Mouse (Mus musculus) myocyte (in vitro differentiated cells): ENCODE measurements at regions not wholly inside any gene's neighbourhood (a gene's known extent, or its start where the extent isn't known, plus 50 kb on each side); places are given as distances from the start of the nearest gene placed in this dataset.

Source experiments
- MAX ChIP-seq: IDR thresholded peaks from one replicate; pipeline ENCODE4 v1.6.1; 2011; ENCODE audit warnings: low read depth, mild to moderate bottlenecking, control low read depth
- POLR2A ChIP-seq: IDR thresholded peaks from one replicate; pipeline ENCODE4 v1.6.1; 2011; ENCODE audit warnings: low read depth, mild to moderate bottlenecking, control low read depth, moderate library complexity; ENCODE audit not compliant: insufficient read length
- POLR2AphosphoS2 ChIP-seq: IDR thresholded peaks from one replicate; pipeline ENCODE4 v1.6.1; 2011; ENCODE audit warnings: low read depth, control low read depth; ENCODE audit not compliant: insufficient read length
- REST ChIP-seq: IDR thresholded peaks from one replicate; pipeline ENCODE4 v1.6.1; 2011; ENCODE audit warnings: mild to moderate bottlenecking, control low read depth, moderate library complexity; ENCODE audit not compliant: insufficient read depth, insufficient read length
- TCF3 ChIP-seq: IDR thresholded peaks from one replicate; pipeline ENCODE4 v1.6.1; 2011; ENCODE audit warnings: low read depth, control low read depth; ENCODE audit not compliant: insufficient read length
- USF1 ChIP-seq: IDR thresholded peaks from one replicate; pipeline ENCODE4 v1.6.1; 2011; ENCODE audit warnings: low read depth, mild to moderate bottlenecking, control low read depth, moderate library complexity

GRCm38 (mm10) chr9:63875193-63875592 is 117.4 kb upstream of the Smad3 start:
- TF ChIP-seq MAX (no peak), POLR2A (no peak), USF1 (no peak), TCF3 (no peak), POLR2AphosphoS2 (no peak), REST (no peak)
